Mouse (Mus musculus): ENCODE measurements around the gene Dbf4. TPM values are rescaled to one million over a fixed set of nuclear protein-coding genes. Genes with fewer than 3 reads are reported as not detected.

The Dbf4 gene
- polyA plus RNA-seq (2015; fragmentation: Nextera tagmentation; extraction: Ambion mirVana): 31.2 and 36.3 TPM in 2 replicates

DNA sequence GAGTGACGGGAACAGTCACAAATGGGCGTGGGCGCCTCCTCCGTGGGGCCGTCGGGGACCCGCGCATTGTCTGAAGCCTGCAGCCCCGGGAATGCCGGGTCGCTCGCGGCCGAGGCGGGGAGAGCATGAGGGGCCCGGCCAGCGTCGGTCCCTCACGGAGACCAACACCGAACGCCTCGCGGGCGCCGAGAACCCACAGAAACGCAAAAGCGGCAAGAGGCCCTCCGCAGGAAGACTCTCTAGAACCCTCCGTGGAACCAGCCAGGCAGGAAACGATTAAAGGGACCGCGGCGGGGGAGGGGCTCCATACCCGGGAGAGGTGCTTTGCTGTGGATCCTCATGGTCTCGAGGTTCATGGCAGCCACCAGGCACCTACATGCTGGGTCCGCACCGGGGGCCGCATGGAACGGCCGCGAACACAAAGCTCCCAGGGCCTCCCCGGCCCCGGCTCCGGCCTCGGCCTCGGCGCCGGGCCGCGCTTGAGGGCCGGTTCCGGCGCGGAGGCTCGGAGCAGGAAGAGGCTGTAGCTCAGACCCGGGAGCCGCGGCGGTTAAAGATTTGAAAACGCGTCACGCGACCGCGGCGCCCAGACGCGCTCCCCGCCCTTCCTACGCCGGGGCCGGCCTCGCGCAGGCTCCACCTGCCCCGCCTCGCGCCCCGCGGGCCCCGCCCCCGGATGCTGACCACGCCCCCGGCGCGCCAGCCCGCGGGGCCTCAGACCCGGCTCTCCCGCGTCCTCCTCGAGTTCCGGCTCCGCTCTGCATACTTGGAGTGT is at the start of gene Dbf4, which contains the start of gene Slc25a40:
Gene Dbf4, minus strand, starts transcription at position 560 of the 775 bp plus-strand sequence.
Gene Slc25a40, plus strand, starts transcription at position 694 of the 775 bp plus-strand sequence.
- Histone ChIP-seq H3K4me1 (replicated peaks) (peaks cover 6% of the 10 kb centered on the region; the same call in 1 of the 2 replicates), H3K9ac (peak within 1 kb of the TSS; percentile 90), H3K4me2 (replicated peaks) (peak within 1 kb of the TSS; percentile 69), H3K4me3 (replicated peaks) (peak within 1 kb of the TSS; percentile 84), H3K27me3 (replicated peaks) (no peaks in the 10 kb centered on the region), H3K27ac (peak within 1 kb of the TSS; percentile 86), H3K36me3 (peaks cover 3% of the 10 kb centered on the region; the same call in 1 of the 2 replicates), H3K9me3 (no peaks in the 10 kb centered on the region)
- under 1% methylated on average over 91 of the region's 93 CpGs for WGBS
- ATAC-seq: peak; percentile 98

DNA sequence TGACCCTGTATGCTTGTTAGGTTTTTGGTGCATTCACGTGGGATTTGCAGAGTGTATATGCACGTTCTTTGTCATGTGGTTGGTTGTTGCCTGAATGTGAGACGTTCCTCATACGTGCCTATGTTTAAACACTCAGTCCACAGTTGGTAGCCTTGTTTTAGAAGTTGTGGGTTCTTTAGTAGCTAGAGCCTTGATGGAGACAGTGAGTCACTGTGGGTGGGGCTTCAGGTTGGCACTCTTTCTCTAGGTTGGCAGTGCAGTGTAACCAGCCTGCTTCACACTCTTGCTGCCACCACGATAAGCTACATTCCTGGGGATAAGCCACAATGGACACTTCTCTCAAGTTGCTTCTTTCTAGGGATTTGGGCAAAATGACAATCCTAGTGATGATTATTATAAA is 34.0 kb upstream of the Dbf4 start:
- Histone ChIP-seq H3K4me3 (replicated peaks) (no peak overlapping the region), H3K9me3 (no peaks in the 10 kb centered on the region), H3K4me2 (replicated peaks) (no peak overlapping the region), H3K27me3 (replicated peaks) (no peaks in the 10 kb centered on the region), H3K4me1 (replicated peaks) (no peaks in the 10 kb centered on the region), H3K9ac (no peak overlapping the region), H3K36me3 (no peaks in the 10 kb centered on the region), H3K27ac (no peak overlapping the region)
- WGBS: 89% methylated on average over 5 of the region's 5 CpGs
- ATAC-seq: no peak

DNA sequence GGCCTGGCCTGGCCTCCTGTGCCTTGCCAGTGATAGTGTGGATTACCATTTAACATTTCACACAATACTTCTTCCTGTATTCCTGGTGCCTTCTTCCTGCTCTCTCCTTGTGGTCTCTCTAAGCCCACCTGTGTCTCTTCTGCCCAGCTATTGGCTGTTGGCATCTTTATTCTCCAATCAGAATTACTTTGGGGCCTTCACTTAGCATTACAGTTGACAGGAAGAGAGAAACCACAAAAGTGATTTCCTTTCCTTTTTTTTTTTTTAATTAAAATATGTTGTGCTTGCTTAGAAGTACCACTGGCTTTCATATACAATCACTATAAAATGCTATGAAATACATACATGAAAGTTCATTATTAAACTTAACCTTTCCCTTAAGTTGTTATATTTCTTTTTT is 33.0 kb upstream of the Dbf4 start:
- no peaks in the 10 kb centered on the region for H3K27me3 ChIP-seq (replicated peaks)
- H3K9me3 ChIP-seq: no peaks in the 10 kb centered on the region
- ATAC-seq: no peak
- H3K36me3 ChIP-seq: no peaks in the 10 kb centered on the region
- H3K9ac ChIP-seq: no peak overlapping the region
- H3K27ac ChIP-seq: no peak overlapping the region
- H3K4me2 ChIP-seq (replicated peaks): no peak overlapping the region
- H3K4me1 ChIP-seq (replicated peaks): no peaks in the 10 kb centered on the region
- no peak overlapping the region for H3K4me3 ChIP-seq (replicated peaks)

DNA sequence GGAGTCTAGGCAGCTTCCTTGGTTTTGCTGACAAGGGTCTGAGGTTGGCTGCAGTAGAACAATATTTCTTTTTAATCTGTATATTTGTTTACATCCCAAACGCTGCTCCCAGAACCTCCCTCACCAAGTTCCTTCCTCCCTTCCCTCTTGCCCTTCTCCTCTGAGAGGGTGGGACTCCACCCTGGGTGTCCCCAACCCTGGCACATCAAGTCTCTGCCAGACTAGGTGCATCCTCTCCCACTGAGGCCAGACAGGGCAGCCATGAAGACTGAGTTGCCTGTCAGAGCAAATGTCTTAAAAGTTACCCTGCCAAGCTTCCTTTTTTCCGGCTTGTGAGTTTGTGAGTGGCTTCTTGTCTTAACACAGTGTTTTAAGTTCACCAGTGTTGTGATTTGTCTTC is 16.6 kb upstream of the Dbf4 start:
- ATAC-seq: no peak
- 59% methylated on average over 2 of the region's 2 CpGs for WGBS
- Histone ChIP-seq H3K9me3 (no peaks in the 10 kb centered on the region), H3K4me3 (replicated peaks) (no peak overlapping the region), H3K27ac (no peak overlapping the region), H3K4me2 (replicated peaks) (no peak overlapping the region), H3K9ac (no peak overlapping the region), H3K4me1 (replicated peaks) (no peaks in the 10 kb centered on the region), H3K27me3 (replicated peaks) (no peaks in the 10 kb centered on the region), H3K36me3 (no peaks in the 10 kb centered on the region)

DNA sequence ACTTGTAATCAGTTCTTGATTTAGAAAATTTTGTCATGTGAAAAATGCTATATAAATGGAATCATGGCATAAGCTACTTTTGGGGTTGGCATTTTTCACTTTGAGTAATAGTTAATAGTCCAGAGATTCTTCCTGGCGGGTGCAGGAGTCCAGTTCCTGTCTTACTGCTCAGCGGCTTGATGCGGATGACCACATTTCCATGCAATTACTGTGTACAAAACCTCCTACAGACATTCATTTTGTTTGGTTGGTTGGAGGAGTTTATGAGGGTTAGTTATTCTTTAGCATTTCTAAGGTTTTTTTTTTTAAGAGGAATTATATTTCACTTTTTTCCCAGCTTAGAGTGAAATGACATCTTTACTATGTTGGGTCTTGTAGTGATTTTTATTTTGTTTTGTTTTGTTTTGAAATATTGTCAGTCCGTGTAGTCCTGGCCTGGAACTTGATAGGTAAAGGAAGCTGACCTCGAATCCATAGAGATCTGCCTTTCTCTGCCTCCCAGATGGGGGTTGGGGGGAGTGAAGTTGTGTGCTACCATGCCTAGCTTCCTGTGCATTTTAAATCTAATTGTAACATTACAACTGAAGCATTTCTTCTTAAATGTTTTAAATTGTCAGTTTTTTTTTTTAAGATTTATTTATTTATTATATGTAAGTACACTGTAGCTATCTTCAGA is 15.1 kb upstream of the Dbf4 start:
- Histone ChIP-seq H3K9ac (no peak overlapping the region), H3K27ac (no peak overlapping the region), H3K4me1 (replicated peaks) (no peaks in the 10 kb centered on the region), H3K4me2 (replicated peaks) (no peak overlapping the region), H3K9me3 (no peaks in the 10 kb centered on the region), H3K4me3 (replicated peaks) (no peak overlapping the region), H3K27me3 (replicated peaks) (no peaks in the 10 kb centered on the region), H3K36me3 (no peaks in the 10 kb centered on the region)
- 89% methylated on average over 5 of the region's 5 CpGs for WGBS
- ATAC-seq: no peak

GRCm38 (mm10) chr5:8425899-8426298 is 3.4 kb upstream of the Dbf4 start:
- peaks cover 6% of the 10 kb centered on the region; the same call in 1 of the 2 replicates for H3K4me1 ChIP-seq (replicated peaks)
- 68% methylated on average over 5 of the region's 5 CpGs for WGBS
- H3K9me3 ChIP-seq: no peaks in the 10 kb centered on the region
- 0 out of 2 replicates have a peak, but pooled peaks cover 3% of the 10 kb centered on the region for H3K36me3 ChIP-seq
- no peaks in the 10 kb centered on the region for H3K27me3 ChIP-seq (replicated peaks)
- no peak overlapping the region for H3K27ac ChIP-seq
- no peak overlapping the region for H3K4me3 ChIP-seq (replicated peaks)
- no peak overlapping the region for H3K9ac ChIP-seq
- ATAC-seq: no peak
- H3K4me2 ChIP-seq (replicated peaks): no peak overlapping the region

DNA sequence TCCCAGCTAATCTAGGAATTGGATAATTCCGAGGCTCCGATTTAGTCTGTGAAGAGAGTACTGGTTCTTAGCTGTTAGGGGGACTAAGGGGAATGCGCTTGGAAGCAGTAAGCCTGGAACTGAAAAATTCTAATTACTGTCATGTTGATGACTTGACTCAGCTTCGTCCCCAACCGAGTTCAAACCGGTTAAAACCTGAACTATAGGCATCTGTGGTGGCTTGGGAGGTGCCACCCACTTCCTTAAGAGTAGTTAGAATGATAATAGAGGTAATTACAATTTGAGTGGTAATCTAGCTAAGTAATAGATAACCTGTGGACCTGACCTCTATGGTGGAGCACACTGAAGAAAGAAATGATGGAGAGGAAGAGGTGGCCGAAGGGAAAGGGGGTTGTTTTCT is 1.6 kb upstream of the Dbf4 start:
- no peaks in the 10 kb centered on the region for H3K27me3 ChIP-seq (replicated peaks)
- peak overlapping the region; percentile 23; the same call in 1 of the 2 replicates for H3K9ac ChIP-seq
- H3K9me3 ChIP-seq: no peaks in the 10 kb centered on the region
- H3K4me1 ChIP-seq (replicated peaks): peaks cover 6% of the 10 kb centered on the region; the same call in 1 of the 2 replicates
- H3K4me2 ChIP-seq (replicated peaks): peak overlapping the region; percentile 69
- peak overlapping the region; percentile 84 for H3K4me3 ChIP-seq (replicated peaks)
- no peak overlapping the region for H3K27ac ChIP-seq
- no peak for ATAC-seq
- WGBS: 37% methylated on average over 7 of the region's 7 CpGs
- H3K36me3 ChIP-seq: no peaks in the 10 kb centered on the region

GRCm38 (mm10) chr5:8422932-8423928 is 714 bp upstream of the Dbf4 start:
- H3K27me3 ChIP-seq (replicated peaks): no peaks in the 10 kb centered on the region
- peak overlapping the region; percentile 80 for H3K9ac ChIP-seq
- H3K9me3 ChIP-seq: no peaks in the 10 kb centered on the region
- peak overlapping the region; percentile 84 for H3K4me3 ChIP-seq (replicated peaks)
- no peaks in the 10 kb centered on the region for H3K36me3 ChIP-seq
- WGBS: 1% methylated on average over 40 of the region's 40 CpGs
- no peak; the same call in 1 of the 2 replicates for ATAC-seq
- peak overlapping the region; percentile 69 for H3K4me2 ChIP-seq (replicated peaks)
- H3K4me1 ChIP-seq (replicated peaks): peaks cover 6% of the 10 kb centered on the region; the same call in 1 of the 2 replicates
- peak overlapping the region; percentile 86 for H3K27ac ChIP-seq

DNA sequence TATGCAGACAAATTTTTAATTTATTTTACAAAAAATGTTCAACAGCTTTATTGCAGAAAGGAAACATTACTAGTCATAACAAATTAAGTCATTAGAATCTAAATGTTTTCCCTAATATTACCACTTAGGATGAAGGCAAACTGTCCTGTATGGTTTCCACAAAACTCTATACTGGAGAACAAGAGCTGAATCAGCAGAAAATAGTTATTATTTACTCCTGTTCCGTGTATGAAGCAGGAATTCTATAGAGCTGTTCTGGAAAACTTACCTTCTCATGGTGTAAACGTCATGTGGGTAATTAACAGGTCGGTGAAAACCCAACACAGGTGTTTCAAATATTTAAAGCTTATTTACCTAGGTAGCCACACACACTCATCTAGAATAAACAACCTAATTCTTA is 1.1 kb downstream of the Dbf4 start:
- Histone ChIP-seq H3K27ac (no peak overlapping the region), H3K4me1 (replicated peaks) (peaks cover 6% of the 10 kb centered on the region; the same call in 1 of the 2 replicates), H3K4me2 (replicated peaks) (peak overlapping the region; percentile 69), H3K27me3 (replicated peaks) (no peaks in the 10 kb centered on the region), H3K9ac (no peak overlapping the region), H3K9me3 (no peaks in the 10 kb centered on the region), H3K4me3 (replicated peaks) (peak overlapping the region; percentile 84), H3K36me3 (peaks cover 3% of the 10 kb centered on the region; the same call in 1 of the 2 replicates)
- 7% methylated on average over 3 of the region's 3 CpGs for WGBS
- ATAC-seq: no peak

- no peak overlapping the region for H3K4me3 ChIP-seq (replicated peaks)
- H3K27me3 ChIP-seq (replicated peaks): no peaks in the 10 kb centered on the region
- no peaks in the 10 kb centered on the region for H3K4me1 ChIP-seq (replicated peaks)
- no peaks in the 10 kb centered on the region for H3K9me3 ChIP-seq
- 68% methylated on average over 1 of the region's 1 CpGs for WGBS
- no peak overlapping the region for H3K9ac ChIP-seq
- H3K4me2 ChIP-seq (replicated peaks): no peak overlapping the region
- no peak for ATAC-seq
- H3K27ac ChIP-seq: no peak overlapping the region
- peaks cover 4% of the 10 kb centered on the region; the same call in 1 of the 2 replicates for H3K36me3 ChIP-seq
Observed at GRCm38 (mm10) chr5:8417443-8417842, 5.1 kb downstream of the Dbf4 start.

- no peak overlapping the region for H3K4me2 ChIP-seq (replicated peaks)
- H3K27ac ChIP-seq: no peak overlapping the region
- no peaks in the 10 kb centered on the region for H3K9me3 ChIP-seq
- no peak overlapping the region for H3K9ac ChIP-seq
- WGBS: 90% methylated on average over 3 of the region's 3 CpGs
- no peaks in the 10 kb centered on the region for H3K4me1 ChIP-seq (replicated peaks)
- peaks cover 5% of the 10 kb centered on the region; the same call in 1 of the 2 replicates for H3K36me3 ChIP-seq
- H3K27me3 ChIP-seq (replicated peaks): no peaks in the 10 kb centered on the region
- no peak for ATAC-seq
- no peak overlapping the region for H3K4me3 ChIP-seq (replicated peaks)
Observed at GRCm38 (mm10) chr5:8416683-8417413, 5.7 kb downstream of the Dbf4 start.
